Mouse (Mus musculus) stomach, embryonic 14.5 days (tissue): ENCODE measurements around the gene Gm12248. TPM values are rescaled to one million over a fixed set of nuclear protein-coding genes. Genes with fewer than 3 reads are reported as not detected.
"Not testable (repeated sequence)": the region's sequence is repeated elsewhere in the genome, so short reads cannot be mapped to it uniquely, and the experiment has no call there.

Source experiments
- ATAC-seq: fragments of 200-750 bp; cut with Nextera tagmentation; 2 replicates; pipeline ENCODE4 v1.8.0; 2017; ENCODE audit warnings: low read depth, moderate TSS enrichment; ENCODE audit not compliant: insufficient number of reproducible peaks, insufficient read depth, low FRiP score
- H3K27ac ChIP-seq: fragments of 300-500 bp; sonication (generic); 2 replicates; pipeline ENCODE4 v1.5.1; 2014; ENCODE audit warnings: mild to moderate bottlenecking, low read length, moderate library complexity, mixed read lengths
- H3K27me3 ChIP-seq: fragments of 300-500 bp; sonication (generic); 2 replicates; pipeline ENCODE4 v1.6.1; 2014; ENCODE audit warnings: low read length, control low read depth, mixed read lengths; ENCODE audit not compliant: control insufficient read depth, insufficient read depth
- H3K36me3 ChIP-seq: fragments of 300-500 bp; sonication (generic); 2 replicates; pipeline ENCODE4 v1.6.1; 2014; ENCODE audit warnings: mild to moderate bottlenecking, control low read depth, low read length, moderate library complexity, mixed read lengths; ENCODE audit not compliant: control insufficient read depth, insufficient read depth
- H3K4me1 ChIP-seq: fragments of 300-500 bp; sonication (generic); 2 replicates; pipeline ENCODE4 v1.6.1; 2014; ENCODE audit warnings: low read length, control low read depth, mixed read lengths; ENCODE audit not compliant: control insufficient read depth, insufficient read depth
- H3K4me2 ChIP-seq: fragments of 300-500 bp; sonication (generic); replicated peaks from 2 replicates; pipeline ENCODE4 v1.6.1; 2014; ENCODE audit warnings: low read depth, low read length, control low read depth
- H3K4me3 ChIP-seq: fragments of 300-500 bp; sonication (generic); 2 replicates; pipeline ENCODE4 v1.5.1; 2014; ENCODE audit warnings: low read depth, low read length, control low read depth
- H3K9ac ChIP-seq: fragments of 300-500 bp; sonication (generic); replicated peaks from 2 replicates; pipeline ENCODE4 v1.6.1; 2014; ENCODE audit warnings: low read depth, mild to moderate bottlenecking, control low read depth, low read length, moderate library complexity, mixed read lengths
- H3K9me3 ChIP-seq: fragments of 300-500 bp; sonication (generic); 2 replicates; pipeline ENCODE4 v1.6.1; 2016; ENCODE audit warnings: low read depth, low read length, control low read depth; ENCODE audit not compliant: control insufficient read depth
- WGBS: fragments of 180-500 bp; shearing (Covaris S2); extraction: QIAGEN DNeasy Blood & Tissue Kit; methylation state at CpG from one replicate; pipeline ENCODE4 v1.1.7; 2014; 5-methylcytosine and 5-hydroxymethylcytosine counted together
- polyA plus RNA-seq: library from polyadenylated mRNA; unstranded; fragments of >200 nt; fragmentation: Nextera tagmentation; extraction: Ambion mirVana; gene quantifications from 2 replicates; pipeline ENCODE4 v1.2.1, GENCODE M21; 2014

Gene Gm12248
- polyA plus RNA-seq, 1 experiment from 2014 or later: not detected

DNA sequence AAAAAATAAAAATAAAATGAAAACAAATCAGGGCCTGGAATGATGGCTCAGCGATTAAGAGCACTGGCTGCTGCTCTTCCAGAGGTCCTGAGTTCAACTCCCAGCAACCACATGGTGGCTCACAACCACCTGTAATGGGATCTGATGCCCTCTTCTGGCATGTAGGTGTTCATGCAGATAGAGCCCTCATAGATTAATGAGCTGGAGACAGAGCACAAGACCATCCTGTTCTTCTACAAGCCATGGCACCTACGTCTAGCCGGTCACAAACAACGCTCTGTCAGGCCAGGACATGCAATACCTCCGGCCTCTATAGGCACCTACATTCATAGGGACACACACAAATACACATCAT, 5.4 kb upstream of the Gm12248 start:
- H3K9ac ChIP-seq, ATAC-seq, H3K27ac ChIP-seq, H3K27me3 ChIP-seq, H3K36me3 ChIP-seq, H3K4me1 ChIP-seq, H3K9me3 ChIP-seq: not testable (repeated sequence)
- 70% methylated on average over 5 of the region's 5 CpGs for WGBS
- peak overlapping the region; percentile 72 for H3K4me2 ChIP-seq
- H3K4me3 ChIP-seq: peak overlapping the region; percentile 36; the same call in 1 of the 2 replicates

DNA sequence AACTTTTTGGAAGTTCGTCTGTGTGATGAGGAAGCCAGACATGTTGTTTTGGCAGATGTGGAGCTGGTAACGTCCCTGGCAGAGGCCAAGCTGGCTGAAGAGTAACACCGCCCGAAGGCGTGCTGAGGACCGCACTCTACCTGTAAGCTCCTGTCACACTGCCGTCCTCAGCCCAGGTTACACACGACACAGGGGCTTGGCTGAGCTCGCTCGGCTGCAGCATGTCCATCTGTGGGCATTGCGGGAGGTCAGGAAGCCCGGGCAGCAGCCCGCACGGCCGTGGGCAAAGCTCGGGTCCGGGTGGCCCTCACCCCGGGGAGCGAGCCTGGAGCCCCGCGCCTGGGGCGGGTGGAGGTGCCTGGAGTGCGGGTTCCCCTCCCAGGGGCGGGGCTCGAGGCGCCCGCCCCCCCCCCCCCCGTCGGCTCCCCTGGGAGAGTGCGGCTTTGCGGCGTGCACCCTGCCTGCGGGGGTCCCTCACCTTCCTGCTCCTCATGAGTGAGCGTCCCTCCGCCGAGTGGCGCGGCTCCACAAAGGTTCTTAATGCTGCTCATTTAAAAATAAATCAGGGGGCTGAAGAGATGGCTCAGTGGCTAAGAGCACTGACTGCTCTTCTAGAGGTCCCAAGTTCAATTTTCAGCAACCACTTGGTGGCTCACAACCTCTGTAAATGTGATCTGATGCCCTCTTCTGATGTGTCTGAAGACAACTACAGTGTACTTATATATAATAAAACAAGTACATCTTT, 4.9 kb upstream of the Gm12248 start:
- 2% methylated on average over 31 of the region's 38 CpGs for WGBS
- Histone ChIP-seq H3K27me3 (no peaks in the 10 kb centered on the region), H3K9ac (no peak overlapping the region), H3K36me3 (no peaks in the 10 kb centered on the region), H3K9me3 (no peaks in the 10 kb centered on the region), H3K4me3 (peak overlapping the region; percentile 36), H3K27ac (no peak overlapping the region), H3K4me1 (0 out of 2 replicates have a peak, but pooled peaks cover 4% of the 10 kb centered on the region), H3K4me2 (peak overlapping the region; percentile 72)
- peak; percentile 44; the same call in 1 of the 2 replicates for ATAC-seq

DNA sequence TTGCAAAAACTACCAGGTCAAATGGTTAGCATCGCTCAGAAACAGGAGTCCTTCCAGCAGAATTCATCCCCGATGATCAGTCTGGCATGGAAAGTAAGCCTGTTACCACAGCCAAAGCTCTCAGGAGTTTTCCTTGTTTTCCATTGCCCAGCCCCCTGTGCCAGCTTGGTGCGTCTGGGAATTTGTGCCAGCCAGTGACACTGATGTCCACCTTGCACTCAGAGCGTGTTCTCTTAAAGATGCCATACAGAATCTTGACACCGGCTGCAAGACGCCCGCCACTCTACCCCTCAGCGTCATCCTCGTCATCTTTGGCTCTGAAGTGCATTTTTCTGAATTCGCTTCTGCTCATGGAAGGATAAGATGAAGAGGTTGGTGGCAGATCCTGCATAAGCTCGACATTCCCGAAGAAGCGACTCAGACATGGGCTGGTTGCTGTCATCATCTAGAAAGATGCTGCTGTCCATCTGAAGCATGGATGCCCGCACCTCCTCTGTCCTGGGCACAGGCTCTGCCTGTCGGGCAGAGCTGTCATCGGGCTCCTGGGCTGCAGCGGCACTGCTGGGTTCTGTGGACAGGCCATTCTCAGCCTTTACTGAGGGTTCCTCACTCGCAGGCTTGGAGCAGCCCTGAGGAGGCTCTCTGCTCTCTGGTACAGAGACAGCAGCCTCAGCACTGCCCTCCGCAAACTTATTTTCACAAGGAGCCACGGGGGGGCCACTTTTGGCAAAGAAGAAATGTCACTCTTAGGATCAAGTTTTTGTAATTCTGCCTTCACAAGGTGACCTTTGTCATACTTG, 4.1 kb upstream of the Gm12248 start:
- Histone ChIP-seq H3K27me3 (no peaks in the 10 kb centered on the region), H3K9me3 (no peaks in the 10 kb centered on the region), H3K4me2 (peak overlapping the region; percentile 72), H3K4me1 (0 out of 2 replicates have a peak, but pooled peaks cover 3% of the 10 kb centered on the region), H3K4me3 (peak overlapping the region; percentile 36; the same call in 1 of the 2 replicates), H3K9ac (no peak overlapping the region), H3K36me3 (no peaks in the 10 kb centered on the region), H3K27ac (no peak overlapping the region)
- WGBS: 55% methylated on average over 20 of the region's 20 CpGs
- ATAC-seq: no peak

DNA sequence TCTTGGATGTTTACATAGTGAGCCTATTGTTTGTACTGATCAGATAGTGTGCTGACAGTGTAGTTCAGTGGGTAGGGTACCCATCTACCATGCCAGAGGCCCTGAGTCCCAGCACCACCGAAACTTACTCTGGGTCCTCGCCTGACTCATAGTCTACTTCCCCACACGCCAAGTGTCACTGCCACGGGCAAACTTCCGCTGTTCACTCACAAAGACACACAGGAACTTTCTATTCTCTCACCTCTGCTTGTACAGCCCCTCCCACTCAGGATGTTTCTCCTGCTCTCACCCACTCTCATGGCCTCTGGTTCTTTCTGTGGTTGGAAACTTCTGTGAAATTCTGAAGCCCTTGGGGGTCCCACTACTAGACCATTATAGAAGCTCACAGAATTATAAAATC, 3.2 kb upstream of the Gm12248 start:
- Histone ChIP-seq H3K27me3 (no peaks in the 10 kb centered on the region), H3K4me1 (0 out of 2 replicates have a peak, but pooled peaks cover 3% of the 10 kb centered on the region), H3K9me3 (no peaks in the 10 kb centered on the region), H3K9ac (no peak overlapping the region), H3K4me2 (no peak overlapping the region), H3K27ac (no peak overlapping the region), H3K4me3 (no peak overlapping the region), H3K36me3 (no peaks in the 10 kb centered on the region)
- ATAC-seq: no peak
- 60% methylated on average over 5 of the region's 5 CpGs for WGBS

DNA sequence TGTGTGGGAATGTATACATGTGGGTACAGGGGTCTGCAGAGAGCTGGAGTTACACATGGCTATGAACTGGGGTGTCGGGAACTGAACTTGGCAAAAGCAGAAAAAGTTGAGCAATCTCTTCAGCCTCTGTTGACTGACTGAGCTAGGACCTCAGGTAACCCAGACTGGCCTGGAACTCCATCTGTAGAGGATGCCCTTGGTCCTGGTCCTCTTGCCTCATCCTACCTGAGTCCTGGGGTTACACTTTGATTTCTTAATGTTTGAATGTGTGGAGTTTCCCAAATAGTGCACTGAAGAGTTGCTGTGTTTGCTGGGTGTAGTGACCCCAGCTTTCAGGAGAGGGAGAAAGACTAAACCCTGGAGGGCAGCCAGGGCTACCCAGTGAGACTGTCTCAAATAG, 2.6 kb upstream of the Gm12248 start:
- Histone ChIP-seq H3K9ac (no peak overlapping the region), H3K36me3 (no peaks in the 10 kb centered on the region), H3K4me2 (no peak overlapping the region), H3K27me3 (no peaks in the 10 kb centered on the region), H3K9me3 (no peaks in the 10 kb centered on the region), H3K4me1 (0 out of 2 replicates have a peak, but pooled peaks cover 3% of the 10 kb centered on the region), H3K4me3 (no peak overlapping the region), H3K27ac (no peak overlapping the region)
- ATAC-seq: no peak
- WGBS: 93% methylated on average over 1 of the region's 1 CpGs

DNA sequence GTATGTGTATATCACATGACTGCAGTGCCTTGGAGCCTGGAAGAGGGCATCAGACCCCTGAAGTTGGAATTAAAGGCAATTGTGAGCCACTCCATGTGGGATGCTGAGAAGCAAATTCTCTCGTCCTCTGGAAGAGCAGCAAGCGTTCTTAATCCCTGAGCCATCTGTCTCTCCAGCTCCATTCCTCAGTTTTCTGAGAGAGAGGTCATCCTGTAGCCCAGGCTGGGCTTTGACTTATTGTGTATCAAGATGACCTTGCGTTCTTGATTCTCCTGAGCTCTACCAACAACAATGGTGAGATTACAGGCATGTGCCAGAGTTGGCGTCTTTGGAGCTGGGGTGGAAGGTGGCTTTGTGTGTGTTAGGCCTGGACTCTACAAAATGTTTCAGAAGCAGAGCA, 1.8 kb upstream of the Gm12248 start:
- H3K4me3 ChIP-seq: no peak overlapping the region
- no peak overlapping the region for H3K27ac ChIP-seq
- ATAC-seq: no peak
- no peaks in the 10 kb centered on the region for H3K9me3 ChIP-seq
- no peak overlapping the region for H3K9ac ChIP-seq
- 74% methylated on average over 4 of the region's 4 CpGs for WGBS
- no peaks in the 10 kb centered on the region for H3K27me3 ChIP-seq
- H3K4me1 ChIP-seq: 0 out of 2 replicates have a peak, but pooled peaks cover 3% of the 10 kb centered on the region
- no peak overlapping the region for H3K4me2 ChIP-seq
- no peaks in the 10 kb centered on the region for H3K36me3 ChIP-seq

DNA sequence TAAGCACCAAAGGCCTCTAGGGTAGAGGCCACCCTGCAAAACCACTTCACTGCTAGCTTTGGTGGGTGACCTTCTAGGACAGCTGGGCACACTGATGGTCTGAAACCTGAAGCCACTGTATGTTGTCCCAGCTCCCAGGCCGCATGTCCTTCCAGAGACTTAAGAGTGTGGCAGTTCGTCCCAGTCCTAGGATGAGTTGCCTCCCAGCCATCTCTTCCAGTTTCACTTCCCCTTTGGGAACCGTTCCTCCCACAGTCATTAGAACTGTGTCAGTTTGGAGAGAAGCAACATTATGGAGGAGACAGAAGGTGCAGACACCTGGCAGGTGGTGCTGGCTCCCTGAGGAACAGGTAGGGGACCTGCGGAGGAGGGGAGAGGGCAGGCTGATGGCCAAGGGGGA, 393 bp downstream of the Gm12248 start:
- Histone ChIP-seq H3K4me2 (peak overlapping the region; percentile 36), H3K9me3 (no peaks in the 10 kb centered on the region), H3K4me1 (0 out of 2 replicates have a peak, but pooled peaks cover 3% of the 10 kb centered on the region), H3K27ac (no peak overlapping the region), H3K27me3 (no peaks in the 10 kb centered on the region), H3K36me3 (no peaks in the 10 kb centered on the region), H3K4me3 (peak overlapping the region; percentile 5; the same call in 1 of the 2 replicates), H3K9ac (no peak overlapping the region)
- no peak for ATAC-seq
- WGBS: 49% methylated on average over 4 of the region's 4 CpGs

DNA sequence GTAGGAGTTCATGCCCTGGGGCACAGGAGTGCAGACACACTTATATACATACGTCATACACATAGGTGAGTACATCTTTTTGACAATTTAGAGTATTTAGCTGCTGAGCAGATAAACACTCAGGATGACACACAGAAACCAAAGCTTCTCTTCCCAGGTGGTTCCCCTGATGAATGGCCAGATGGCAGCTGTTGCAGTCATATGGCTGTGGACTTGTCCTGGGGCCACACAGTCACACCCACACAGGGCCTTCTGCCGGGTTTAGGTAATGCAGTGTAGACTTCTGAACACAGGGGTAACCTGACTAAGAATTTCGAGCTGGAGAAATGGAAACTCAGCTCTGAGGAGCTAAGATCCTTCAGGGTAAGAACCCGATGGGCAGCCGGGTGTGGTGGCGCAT, 11.2 kb downstream of the Gm12248 start:
- Histone ChIP-seq H3K4me2 (no peak overlapping the region), H3K9me3 (no peaks in the 10 kb centered on the region), H3K4me1 (no peaks in the 10 kb centered on the region), H3K9ac (no peak overlapping the region), H3K27me3 (no peaks in the 10 kb centered on the region), H3K36me3 (no peaks in the 10 kb centered on the region), H3K4me3 (no peak overlapping the region), H3K27ac (no peak overlapping the region)
- 81% methylated on average over 6 of the region's 6 CpGs for WGBS
- no peak for ATAC-seq
